Mouse (Mus musculus) MEL (cell line): ENCODE data around the gene Slc25a38. TPM values are rescaled to one million over a fixed set of nuclear protein-coding genes. Genes with fewer than 3 reads are reported as not detected.

Experiments used
- DNase-seq: peaks from one replicate; pipeline ENCODE4 v3.0.0; 2011; ENCODE audit warnings: low read depth, low spot score
- H3K27ac ChIP-seq: 2 replicates; pipeline ENCODE4 v1.5.1; 2012; ENCODE audit warnings: low read depth, mild to moderate bottlenecking, control low read depth, low read length, moderate library complexity; ENCODE audit not compliant: control insufficient read depth
- H3K27me3 ChIP-seq, 2 experiments: fragments of 150-350 bp in 1 of 2; sonication (generic) in 1 of 2; 2 replicates each; pipeline ENCODE4 v1.6.1; 2012; ENCODE audit warnings: low read length in 2 of 2, mild to moderate bottlenecking in 2 of 2, improper control_type of control experiment in 1 of 2, moderate library complexity in 1 of 2; ENCODE audit not compliant: insufficient read depth in 2 of 2, control insufficient read depth in 1 of 2
- H3K36me3 ChIP-seq, 2 experiments: 2 replicates each; pipeline ENCODE4 v1.6.1; 2012 to 2014; ENCODE audit warnings: low read length in 2 of 2, improper control_type of control experiment in 1 of 2, inconsistent platforms in 1 of 2, mild to moderate bottlenecking in 1 of 2; ENCODE audit not compliant: insufficient read depth in 2 of 2, control insufficient read depth in 1 of 2
- H3K4me1 ChIP-seq, 2 experiments: fragments of 150-350 bp in 1 of 2; sonication (generic) in 1 of 2; 2 replicates each; pipeline ENCODE4 v1.6.1; 2012; ENCODE audit warnings: low read length in 2 of 2, improper control_type of control experiment in 1 of 2, mild to moderate bottlenecking in 1 of 2; ENCODE audit not compliant: insufficient read depth in 2 of 2, control insufficient read depth in 1 of 2
- H3K4me3 ChIP-seq, 2 experiments: fragments of 150-350 bp in 1 of 2; sonication (generic) in 1 of 2; 2 replicates each; pipeline ENCODE4 v1.5.1; 2012; ENCODE audit warnings: low read depth in 2 of 2, low read length in 2 of 2, mild to moderate bottlenecking in 2 of 2, moderate library complexity in 2 of 2, control low read depth in 1 of 2, improper control_type of control experiment in 1 of 2; ENCODE audit not compliant: control insufficient read depth in 1 of 2, insufficient read depth in 1 of 2
- H3K79me2 ChIP-seq: 2 replicates; pipeline ENCODE4 v1.6.1; 2012; ENCODE audit warnings: mild to moderate bottlenecking, low read length, moderate library complexity; ENCODE audit not compliant: control insufficient read depth, poor library complexity, insufficient read depth
- H3K9ac ChIP-seq: 2 replicates; pipeline ENCODE4 v1.6.1; 2012; ENCODE audit warnings: low read depth, mild to moderate bottlenecking, control low read depth, low read length, moderate library complexity; ENCODE audit not compliant: control insufficient read depth, poor library complexity, severe bottlenecking
- H3K9me3 ChIP-seq: fragments of 150-350 bp; sonication (generic); replicated peaks from 2 replicates; pipeline ENCODE4 v1.6.1; 2012; ENCODE audit warnings: mild to moderate bottlenecking, low read length, improper control_type of control experiment, moderate library complexity; ENCODE audit not compliant: insufficient read depth
- CTCF ChIP-seq, 3 experiments: IDR thresholded peaks in 2 of 3; conservative IDR thresholded peaks in 1 of 3; 2 replicates each; pipeline ENCODE4 v1.5.1; 2011 to 2012; ENCODE audit warnings: low read length in 3 of 3, low read depth in 2 of 3, mild to moderate bottlenecking in 2 of 3, improper control_type of control experiment in 1 of 3, inconsistent platforms in 1 of 3, mixed read lengths in 1 of 3, moderate library complexity in 1 of 3; ENCODE audit not compliant: control insufficient read depth in 1 of 3, insufficient read depth in 1 of 3, poor library complexity in 1 of 3, severe bottlenecking in 1 of 3
- E2F4 ChIP-seq: IDR thresholded peaks from 2 replicates; pipeline ENCODE4 v1.6.1; 2011; ENCODE audit warnings: low read depth, low read length, improper control_type of control experiment, borderline replicate concordance
- GABPA ChIP-seq: IDR thresholded peaks from 2 replicates; pipeline ENCODE4 v1.6.1; 2012; ENCODE audit warnings: low read depth, mild to moderate bottlenecking, inconsistent platforms, low read length, improper control_type of control experiment, moderate library complexity
- GATA1 ChIP-seq: IDR thresholded peaks from 2 replicates; pipeline ENCODE4 v1.6.1; 2011; ENCODE audit warnings: low read depth, low read length, improper control_type of control experiment
- HCFC1 ChIP-seq: IDR thresholded peaks from 2 replicates; pipeline ENCODE4 v1.6.1; 2012; ENCODE audit warnings: low read depth, mild to moderate bottlenecking, inconsistent platforms, low read length, improper control_type of control experiment, moderate library complexity
- JUND ChIP-seq: IDR thresholded peaks from 2 replicates; pipeline ENCODE4 v1.6.1; 2011; ENCODE audit warnings: low read depth, mild to moderate bottlenecking, improper control_type of control experiment, low read length
- MAFK ChIP-seq: IDR thresholded peaks from 2 replicates; pipeline ENCODE4 v1.6.1; 2011; ENCODE audit warnings: low read depth, mild to moderate bottlenecking, low read length, improper control_type of control experiment, borderline replicate concordance
- NRF1 ChIP-seq: IDR thresholded peaks from 2 replicates; pipeline ENCODE4 v1.6.1; 2014; ENCODE audit warnings: low read depth, mild to moderate bottlenecking, inconsistent platforms, low read length, improper control_type of control experiment, moderate library complexity; ENCODE audit not compliant: poor library complexity, insufficient read depth, severe bottlenecking
- POLR2AphosphoS2 ChIP-seq: IDR thresholded peaks from 2 replicates; pipeline ENCODE4 v1.6.1; 2011; ENCODE audit warnings: low read length, improper control_type of control experiment
- RAD21 ChIP-seq: IDR thresholded peaks from 2 replicates; pipeline ENCODE4 v1.6.1; 2011; ENCODE audit warnings: mild to moderate bottlenecking, low read depth, low read length, improper control_type of control experiment
- RCOR1 ChIP-seq: IDR thresholded peaks from 2 replicates; pipeline ENCODE4 v1.6.1; 2012; ENCODE audit warnings: low read depth, mild to moderate bottlenecking, inconsistent platforms, low read length, improper control_type of control experiment
- TCF12 ChIP-seq: IDR thresholded peaks from 2 replicates; pipeline ENCODE4 v1.6.1; 2014; ENCODE audit warnings: low read depth, mild to moderate bottlenecking, inconsistent platforms, low read length, improper control_type of control experiment, moderate library complexity
- UBTF ChIP-seq: IDR thresholded peaks from 2 replicates; pipeline ENCODE4 v1.6.1; 2012; ENCODE audit warnings: low read depth, mild to moderate bottlenecking, inconsistent platforms, low read length, improper control_type of control experiment, moderate library complexity, borderline replicate concordance; ENCODE audit not compliant: insufficient read depth
- USF1 ChIP-seq: IDR thresholded peaks from 2 replicates; pipeline ENCODE4 v1.6.1; 2014; ENCODE audit warnings: low read depth, mild to moderate bottlenecking, inconsistent platforms, low read length, improper control_type of control experiment, moderate library complexity
- USF2 ChIP-seq, 2 experiments: IDR thresholded peaks; 2 replicates each; pipeline ENCODE4 v1.6.1; 2011 to 2012; ENCODE audit warnings: improper control_type of control experiment in 2 of 2, low read length in 2 of 2, borderline replicate concordance in 1 of 2, inconsistent platforms in 1 of 2, low read depth in 1 of 2, mild to moderate bottlenecking in 1 of 2; ENCODE audit not compliant: insufficient read depth in 1 of 2
- ZC3H11A ChIP-seq: IDR thresholded peaks from 2 replicates; pipeline ENCODE4 v1.6.1; 2012; ENCODE audit warnings: low read depth, mild to moderate bottlenecking, inconsistent platforms, low read length, improper control_type of control experiment
- ZKSCAN1 ChIP-seq: IDR thresholded peaks from 2 replicates; pipeline ENCODE4 v1.6.1; 2012; ENCODE audit warnings: low read depth, mild to moderate bottlenecking, inconsistent platforms, low read length, improper control_type of control experiment, moderate library complexity
- polyA plus RNA-seq, 2 experiments: library from polyadenylated mRNA; stranded (reverse) in 1 of 2; unstranded in 1 of 2; fragments of >175 nt in 1 of 2; fragments of >200 nt in 1 of 2; gene quantifications; 2 replicates each; pipeline versions ENCODE4 v1.2.1 to v1.2.4; 2012; ENCODE audit warnings: low replicate concordance in 2 of 2, low read depth in 1 of 2; ENCODE audit not compliant: insufficient read length in 2 of 2, insufficient read depth in 1 of 2, missing spikeins in 1 of 2
- total RNA-seq: library from RNA; depleted of rRNA; stranded (reverse); fragments of 300-350 nt; gene quantifications from 2 replicates; pipeline ENCODE4 v1.2.3, GENCODE M21; 2012

Slc25a38 gene
- total and polyA plus RNA-seq, 3 experiments: 81.3 to 87.6 TPM; not detected in 1

DNA sequence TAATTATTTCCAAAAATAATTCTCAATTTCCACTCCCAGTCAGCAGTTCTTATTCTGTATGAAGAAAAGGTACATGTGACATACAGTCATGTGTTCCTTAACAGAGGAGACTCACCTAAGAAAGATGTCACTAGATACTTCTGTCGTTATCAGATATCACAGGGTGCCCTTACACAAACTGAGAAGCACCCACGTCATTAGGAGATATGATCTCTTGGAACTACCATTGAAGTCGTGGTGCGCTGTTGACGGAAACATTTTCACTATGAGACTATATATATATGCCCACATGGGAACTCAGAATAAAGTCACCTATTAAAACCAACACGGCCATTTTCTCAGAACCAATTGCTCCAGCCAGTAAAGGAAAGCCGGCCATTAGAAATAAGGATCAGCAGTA, 35.7 kb upstream of the Slc25a38 start:
- no peaks in the 10 kb centered on the region for H3K9me3 ChIP-seq
- no peak overlapping the region for H3K9ac ChIP-seq
- H3K27ac ChIP-seq: no peak overlapping the region
- no peak for DNase-seq
- TF ChIP-seq UBTF: no peak
- TF ChIP-seq JUND: no peak
- no peak for TF ChIP-seq RAD21
- TF ChIP-seq TCF12: no peak
- no peak for TF ChIP-seq MAFK
- TF ChIP-seq POLR2AphosphoS2: no peak
- TF ChIP-seq GATA1: no peak
- TF ChIP-seq CTCF (IDR thresholded peaks at IDR 0.05 in 2 of 3, conservative IDR thresholded peaks at IDR 0.05 in 1 of 3; ENCODE audit: control insufficient read depth in 1 of 3, insufficient read depth in 1 of 3, low read depth in 2 of 3, low read length in 3 of 3, poor library complexity in 1 of 3, severe bottlenecking in 1 of 3): no peak
- no peak for TF ChIP-seq GABPA
- H3K36me3 ChIP-seq: no peaks in the 10 kb centered on the region
- no peaks in the 10 kb centered on the region; a peak in 1 of 4 replicates for H3K27me3 ChIP-seq
- H3K79me2 ChIP-seq: no peaks in the 10 kb centered on the region
- no peaks in the 10 kb centered on the region for H3K4me1 ChIP-seq
- H3K4me3 ChIP-seq: no peak overlapping the region

DNA sequence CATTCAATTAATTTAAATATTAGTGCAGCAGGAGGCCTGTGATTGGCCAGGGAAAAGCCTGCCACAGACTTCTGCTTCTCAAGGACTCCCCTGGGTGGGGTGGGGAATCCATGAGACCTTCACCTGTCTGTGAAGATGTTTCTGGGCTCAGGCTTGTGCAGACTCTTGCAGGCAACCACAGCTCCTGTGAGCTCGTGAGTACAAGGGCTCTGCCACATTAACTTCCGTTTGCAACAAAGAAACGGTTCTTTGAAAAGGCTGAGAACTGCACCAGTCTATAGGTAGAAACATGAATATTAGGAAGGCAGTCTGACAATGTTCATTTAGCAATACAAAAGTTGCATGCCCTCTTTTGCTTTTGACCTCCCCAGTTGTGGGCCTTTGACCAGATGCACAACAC, 31.9 kb upstream of the Slc25a38 start:
- no peaks in the 10 kb centered on the region for H3K36me3 ChIP-seq
- no peaks in the 10 kb centered on the region; a peak in 1 of 4 replicates for H3K27me3 ChIP-seq
- no peaks in the 10 kb centered on the region for H3K9me3 ChIP-seq
- no peak overlapping the region for H3K9ac ChIP-seq
- TF ChIP-seq ZC3H11A (no peak), NRF1 (no peak), UBTF (no peak), HCFC1 (no peak), USF1 (no peak), ZKSCAN1 (no peak), E2F4 (no peak), USF2 (IDR thresholded peaks at IDR 0.05; ENCODE audit: borderline replicate concordance in 1 of 2, insufficient read depth in 1 of 2, low read depth in 1 of 2, low read length in 2 of 2) (no peak), RCOR1 (no peak)
- H3K27ac ChIP-seq: no peak overlapping the region
- H3K4me3 ChIP-seq: no peak overlapping the region
- DNase-seq: no peak
- no peaks in the 10 kb centered on the region for H3K79me2 ChIP-seq
- peaks cover 0 to 6% of the 10 kb centered on the region in 2 experiments; a peak in 2 of 4 replicates for H3K4me1 ChIP-seq
